Mouse (Mus musculus): ENCODE results near the gene Ggta1. TPM values are rescaled to one million over a fixed set of nuclear protein-coding genes. Genes with fewer than 3 reads are reported as not detected.

Gene Ggta1
- total and polyA plus RNA-seq, 3 experiments: 40.5 to 55.8 (median 46.9) TPM

GRCm38 (mm10) chr2:35509343-35509667, 46.3 kb upstream of the Ggta1 start:
- dilution Hi-C loops (cut with MboI; ENCODE audit: extremely low pct_ligation_motif_present, extremely low pct_unique_long_range_greater_than_20kb, low sequenced_read_pairs) (no loop called here), in situ Hi-C loops (cut with MboI; ENCODE audit: low pct_ligation_motif_present, low pct_unique_long_range_greater_than_20kb, low sequenced_read_pairs) (loop anchor here (10.0 kb wide), 1 partner anchor 215 kb away; no protein-coding TSS in a partner anchor)
- H3K36me3 ChIP-seq (replicated peaks in 1 of 2; ENCODE audit: control insufficient read depth in 1 of 2, insufficient read depth in 1 of 2, low read length in 1 of 2): no peaks in the 10 kb centered on the region
- H3K4me1 ChIP-seq (ENCODE audit: control insufficient read depth in 1 of 2, insufficient read depth in 2 of 2): peaks cover 10 to 61% of the 10 kb centered on the region in 2 experiments
- no peak overlapping the region for H3K4me2 ChIP-seq (ENCODE audit: insufficient read depth, low read depth, poor library complexity, severe bottlenecking)
- H3K27ac ChIP-seq (ENCODE audit: insufficient read depth, low read depth): no peak overlapping the region
- no peak for DNase-seq (ENCODE audit: extremely low read depth)
- no peaks in the 10 kb centered on the region for H3K27me3 ChIP-seq (replicated peaks)
- H3K79me2 ChIP-seq (replicated peaks; ENCODE audit: control insufficient read depth, extremely low read depth, insufficient read depth, poor library complexity, severe bottlenecking): no peaks in the 10 kb centered on the region
- no peak overlapping the region for H3K4me3 ChIP-seq (replicated peaks in 1 of 3; ENCODE audit: low read depth in 2 of 3, low read length in 2 of 3, poor library complexity in 1 of 3)
- H3K9ac ChIP-seq (ENCODE audit: insufficient read depth, low read depth): no peak overlapping the region
- H3K9me3 ChIP-seq (replicated peaks; ENCODE audit: low read length): no peaks in the 10 kb centered on the region
- TF ChIP-seq TBP (conservative IDR thresholded peaks at IDR 0.05; ENCODE audit: low read depth, low read length): no peak
- peak; percentile 6; the same call in 1 of the 2 replicates for TF ChIP-seq ZNF384 (IDR thresholded peaks at IDR 0.05; ENCODE audit: low read depth, low read length)
- TF ChIP-seq KAT2A (IDR thresholded peaks at IDR 0.05; ENCODE audit: insufficient replicate concordance, low read length): no peak
- TF ChIP-seq GABPA (IDR thresholded peaks at IDR 0.05; ENCODE audit: insufficient replicate concordance, low read depth, low read length): no peak
- no peak for TF ChIP-seq MAFK (IDR thresholded peaks at IDR 0.05; ENCODE audit: insufficient replicate concordance, low read length)
- no peak for TF ChIP-seq BHLHE40 (IDR thresholded peaks at IDR 0.05; ENCODE audit: low read depth, low read length)

GRCm38 (mm10) chr2:35508597-35509342, 45.7 kb upstream of the Ggta1 start:
- Histone ChIP-seq H3K4me3 (replicated peaks in 1 of 3; ENCODE audit: low read depth in 2 of 3, low read length in 2 of 3, poor library complexity in 1 of 3) (no peak overlapping the region), H3K36me3 (replicated peaks in 1 of 2; ENCODE audit: control insufficient read depth in 1 of 2, insufficient read depth in 1 of 2, low read length in 1 of 2) (no peaks in the 10 kb centered on the region), H3K79me2 (replicated peaks; ENCODE audit: control insufficient read depth, extremely low read depth, insufficient read depth, poor library complexity, severe bottlenecking) (no peaks in the 10 kb centered on the region), H3K4me2 (ENCODE audit: insufficient read depth, low read depth, poor library complexity, severe bottlenecking) (no peak overlapping the region), H3K27ac (ENCODE audit: insufficient read depth, low read depth) (no peak overlapping the region), H3K9me3 (replicated peaks; ENCODE audit: low read length) (no peaks in the 10 kb centered on the region), H3K9ac (ENCODE audit: insufficient read depth, low read depth) (no peak overlapping the region), H3K27me3 (replicated peaks) (no peaks in the 10 kb centered on the region), H3K4me1 (ENCODE audit: control insufficient read depth in 1 of 2, insufficient read depth in 2 of 2) (peaks cover 16 to 66% of the 10 kb centered on the region in 2 experiments)
- in situ Hi-C loops (cut with MboI; ENCODE audit: low pct_ligation_motif_present, low pct_unique_long_range_greater_than_20kb, low sequenced_read_pairs): loop anchor here (10.0 kb wide), 1 partner anchor 214 kb away; no protein-coding TSS in a partner anchor
- dilution Hi-C loops (cut with MboI; ENCODE audit: extremely low pct_ligation_motif_present, extremely low pct_unique_long_range_greater_than_20kb, low sequenced_read_pairs): no loop called here
- no peak for TF ChIP-seq KAT2A (IDR thresholded peaks at IDR 0.05; ENCODE audit: insufficient replicate concordance, low read length)
- DNase-seq (ENCODE audit: extremely low read depth): no peak

- in situ Hi-C loops (cut with MboI; ENCODE audit: low pct_ligation_motif_present, low pct_unique_long_range_greater_than_20kb, low sequenced_read_pairs) (loop anchor here (10.0 kb wide), 1 partner anchor 212 kb away; no protein-coding TSS in a partner anchor), dilution Hi-C loops (cut with MboI; ENCODE audit: extremely low pct_ligation_motif_present, extremely low pct_unique_long_range_greater_than_20kb, low sequenced_read_pairs) (no loop called here)
- no peak overlapping the region for H3K9ac ChIP-seq (ENCODE audit: insufficient read depth, low read depth)
- no peaks in the 10 kb centered on the region for H3K27me3 ChIP-seq (replicated peaks)
- TF ChIP-seq USF2 (conservative IDR thresholded peaks at IDR 0.05; ENCODE audit: low read depth, low read length) (no peak), CTCF (conservative IDR thresholded peaks at IDR 0.05 in 1 of 2, IDR thresholded peaks at IDR 0.05 in 1 of 2; ENCODE audit: low read depth in 2 of 2, low read length in 2 of 2) (no peak), E2F4 (IDR thresholded peaks at IDR 0.05; ENCODE audit: insufficient replicate concordance, low read depth, low read length) (no peak), MXI1 (IDR thresholded peaks at IDR 0.05; ENCODE audit: low read depth, low read length) (no peak), ELF1 (IDR thresholded peaks at IDR 0.05; ENCODE audit: low read depth, low read length) (no peak), IRF4 (IDR thresholded peaks at IDR 0.05; ENCODE audit: low read depth, low read length) (no peak), TBP (conservative IDR thresholded peaks at IDR 0.05; ENCODE audit: low read depth, low read length) (no peak), TCF12 (IDR thresholded peaks at IDR 0.05; ENCODE audit: low read depth, low read length) (no peak), USF1 (IDR thresholded peaks at IDR 0.05; ENCODE audit: low read depth, low read length) (no peak), MAZ (IDR thresholded peaks at IDR 0.05; ENCODE audit: low read depth, low read length) (no peak), KAT2A (IDR thresholded peaks at IDR 0.05; ENCODE audit: insufficient replicate concordance, low read length) (no peak), RCOR1 (conservative IDR thresholded peaks at IDR 0.05; ENCODE audit: low read depth, low read length) (no peak), MEF2A (IDR thresholded peaks at IDR 0.05; ENCODE audit: borderline replicate concordance, low read depth, low read length) (no peak), ZMIZ1 (IDR thresholded peaks at IDR 0.05; ENCODE audit: low read depth, low read length) (no peak), MAFK (IDR thresholded peaks at IDR 0.05; ENCODE audit: insufficient replicate concordance, low read length) (no peak), POLR2A (IDR thresholded peaks at IDR 0.05; ENCODE audit: low read depth, low read length) (no peak), JUND (conservative IDR thresholded peaks at IDR 0.05; ENCODE audit: low read depth, low read length) (no peak), HCFC1 (IDR thresholded peaks at IDR 0.05; ENCODE audit: low read depth, low read length) (no peak)
- peaks cover 25 to 83% of the 10 kb centered on the region in 2 experiments for H3K4me1 ChIP-seq (ENCODE audit: control insufficient read depth in 1 of 2, insufficient read depth in 2 of 2)
- H3K79me2 ChIP-seq (replicated peaks; ENCODE audit: control insufficient read depth, extremely low read depth, insufficient read depth, poor library complexity, severe bottlenecking): no peaks in the 10 kb centered on the region
- H3K9me3 ChIP-seq (replicated peaks; ENCODE audit: low read length): no peaks in the 10 kb centered on the region
- H3K27ac ChIP-seq (ENCODE audit: insufficient read depth, low read depth): no peak overlapping the region
- no peak overlapping the region for H3K4me2 ChIP-seq (ENCODE audit: insufficient read depth, low read depth, poor library complexity, severe bottlenecking)
- H3K36me3 ChIP-seq (replicated peaks in 1 of 2; ENCODE audit: control insufficient read depth in 1 of 2, insufficient read depth in 1 of 2, low read length in 1 of 2): no peaks in the 10 kb centered on the region
- H3K4me3 ChIP-seq (replicated peaks in 1 of 3; ENCODE audit: low read depth in 2 of 3, low read length in 2 of 3, poor library complexity in 1 of 3): no peak overlapping the region
- no peak for DNase-seq (ENCODE audit: extremely low read depth)
Observed at GRCm38 (mm10) chr2:35507191-35507511, 44.1 kb upstream of the Ggta1 start.

Measured in CH12.LX (cell line).